Mouse (Mus musculus) hindbrain, embryonic 10.5 days (tissue): ENCODE data around the gene Misp. TPM values are rescaled to one million over a fixed set of nuclear protein-coding genes. Genes with fewer than 3 reads are reported as not detected.
A peak's percentile ranks its signal among the peaks of the same experiment; 100 is the strongest.

Experiments
- DNase-seq: peaks from one replicate; pipeline ENCODE4 v3.0.0-alpha.2; 2017; ENCODE audit warnings: low spot score
- H3K27ac ChIP-seq: fragments of 300-500 bp; sonication (generic); 2 replicates; pipeline ENCODE4 v1.5.1; 2016; ENCODE audit warnings: mild to moderate bottlenecking, moderate library complexity
- H3K27me3 ChIP-seq: fragments of 300-500 bp; sonication (generic); 2 replicates; pipeline ENCODE4 v1.6.1; 2016; ENCODE audit warnings: mild to moderate bottlenecking; ENCODE audit not compliant: poor library complexity, insufficient read depth, severe bottlenecking
- H3K36me3 ChIP-seq: fragments of 300-500 bp; sonication (generic); 2 replicates; pipeline ENCODE4 v1.6.1; 2016; ENCODE audit warnings: mild to moderate bottlenecking, moderate library complexity
- H3K4me1 ChIP-seq: fragments of 300-500 bp; sonication (generic); replicated peaks from 2 replicates; pipeline ENCODE4 v1.6.1; 2016; ENCODE audit warnings: mild to moderate bottlenecking
- H3K4me3 ChIP-seq: fragments of 300-500 bp; sonication (generic); 2 replicates; pipeline ENCODE4 v1.5.1; 2016; ENCODE audit warnings: mild to moderate bottlenecking, moderate library complexity
- H3K9me3 ChIP-seq: fragments of 300-500 bp; sonication (generic); 2 replicates; pipeline ENCODE4 v1.6.1; 2016; ENCODE audit warnings: mild to moderate bottlenecking, moderate library complexity
- WGBS: fragments of 180-500 bp; shearing (Covaris S2); methylation state at CpG from one replicate; pipeline ENCODE4 v1.1.7; 2016; 5-methylcytosine and 5-hydroxymethylcytosine counted together
- polyA plus RNA-seq: library from polyadenylated mRNA; unstranded; fragments of >200 nt; fragmentation: Nextera tagmentation; extraction: Ambion mirVana; gene quantifications from 2 replicates; pipeline ENCODE4 v1.2.1, GENCODE M21; 2016

The Misp gene
- polyA plus RNA-seq, 1 experiment from 2014 or later = 1.0 TPM

DNA sequence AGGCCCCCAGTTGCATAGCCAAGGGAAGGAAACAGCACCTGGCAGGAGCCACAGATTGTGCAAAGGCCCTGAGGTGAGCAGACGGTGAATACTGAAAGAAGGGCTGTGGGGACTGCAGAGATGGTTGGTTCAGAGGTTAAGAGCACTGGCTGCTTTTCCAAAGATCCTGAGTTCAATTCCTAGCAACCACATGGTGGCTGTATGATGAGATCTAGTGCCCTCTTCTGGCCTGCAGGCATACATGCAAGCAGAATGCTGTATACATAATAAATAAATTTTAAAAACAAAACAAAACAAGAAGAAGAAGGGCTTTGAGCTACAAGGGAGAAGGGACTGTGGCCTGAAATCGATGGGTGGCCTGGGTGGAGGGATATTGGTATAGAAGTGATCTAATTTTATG lies 3.7 kb upstream of the Misp start:
- Histone ChIP-seq H3K9me3 (no peaks in the 10 kb centered on the region), H3K27me3 (no peaks in the 10 kb centered on the region), H3K4me1 (peaks cover 24% of the 10 kb centered on the region), H3K36me3 (peaks cover 81% of the 10 kb centered on the region), H3K4me3 (no peak overlapping the region), H3K27ac (no peak overlapping the region)
- no peak for DNase-seq
- 86% methylated on average over 2 of the region's 2 CpGs for WGBS

DNA sequence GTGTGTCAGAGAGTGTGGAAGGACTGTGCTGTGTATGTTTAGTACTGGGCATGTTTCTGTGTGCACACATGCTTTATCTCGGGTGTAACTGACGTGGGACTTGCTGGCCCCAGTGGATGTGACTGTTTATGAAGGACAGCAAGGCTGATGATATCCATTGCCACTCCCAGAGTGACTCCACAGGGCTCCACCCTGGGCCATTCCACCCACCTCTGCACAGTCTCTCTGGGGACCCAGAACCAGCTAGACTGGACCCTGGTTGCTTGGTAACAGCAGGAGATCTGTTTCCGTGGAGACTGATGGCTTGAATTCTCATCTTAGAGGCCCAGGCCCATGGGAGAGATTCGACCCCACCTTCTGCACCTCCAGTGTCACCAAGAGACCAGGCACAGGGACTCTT lies 2.6 kb upstream of the Misp start:
- Histone ChIP-seq H3K27ac (peak overlapping the region; percentile 12; the same call in 1 of the 2 replicates), H3K36me3 (peaks cover 71% of the 10 kb centered on the region), H3K9me3 (no peaks in the 10 kb centered on the region), H3K27me3 (no peaks in the 10 kb centered on the region), H3K4me3 (no peak overlapping the region), H3K4me1 (peaks cover 35% of the 10 kb centered on the region)
- no peak for DNase-seq
- 73% methylated on average over 4 of the region's 4 CpGs for WGBS

DNA sequence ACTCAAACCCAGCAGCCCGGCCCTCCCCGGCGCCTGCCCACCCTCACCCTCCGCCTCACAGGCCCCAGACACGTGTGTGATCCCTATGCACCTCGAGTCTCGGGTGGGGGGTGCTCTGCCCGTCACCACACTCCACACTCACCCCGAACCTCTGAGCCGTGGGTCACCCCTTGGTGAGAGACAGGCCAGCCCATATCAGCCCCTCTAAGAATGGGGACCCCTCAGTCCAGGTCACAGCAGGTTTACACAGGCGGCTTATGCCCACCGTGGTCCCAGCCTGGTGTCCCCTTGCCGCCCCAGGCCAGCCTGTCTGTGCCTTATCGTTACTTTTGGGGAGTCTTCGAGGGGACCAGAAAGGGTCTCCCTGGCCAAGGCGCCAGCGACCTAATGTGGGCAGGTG lies 1.2 kb upstream of the Misp start:
- Histone ChIP-seq H3K4me3 (no peak overlapping the region), H3K36me3 (peaks cover 62% of the 10 kb centered on the region), H3K27ac (no peak overlapping the region), H3K4me1 (peaks cover 41% of the 10 kb centered on the region), H3K27me3 (no peaks in the 10 kb centered on the region), H3K9me3 (no peaks in the 10 kb centered on the region)
- WGBS = 93% methylated on average over 17 of the region's 17 CpGs
- no peak for DNase-seq

DNA sequence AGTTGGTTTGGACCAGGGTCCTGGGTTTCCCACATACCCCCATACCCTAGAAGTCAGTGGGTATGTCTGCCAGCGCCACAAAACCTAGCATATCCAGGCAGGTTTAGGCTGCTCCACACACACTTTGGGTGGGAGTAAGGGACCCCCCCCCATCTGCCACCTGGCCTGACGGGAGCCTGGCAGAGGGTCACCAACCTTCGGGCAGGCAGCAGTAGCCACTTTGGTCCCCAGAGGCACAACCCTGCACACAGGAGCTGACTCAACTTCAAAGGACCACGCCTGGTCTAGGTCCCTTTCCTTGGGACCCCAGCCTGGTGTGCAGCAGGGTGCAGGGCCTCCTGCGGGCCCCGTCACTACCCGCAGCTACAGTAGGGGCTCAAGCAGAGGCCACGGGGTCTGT lies 512 bp upstream of the Misp start:
- WGBS = 81% methylated on average over 8 of the region's 8 CpGs
- H3K9me3 ChIP-seq = no peaks in the 10 kb centered on the region
- H3K27ac ChIP-seq = peak overlapping the region; percentile 29; the same call in 1 of the 2 replicates
- no peak for DNase-seq
- peaks cover 55% of the 10 kb centered on the region for H3K36me3 ChIP-seq
- no peaks in the 10 kb centered on the region for H3K27me3 ChIP-seq
- peaks cover 44% of the 10 kb centered on the region for H3K4me1 ChIP-seq
- H3K4me3 ChIP-seq = no peak overlapping the region

DNA sequence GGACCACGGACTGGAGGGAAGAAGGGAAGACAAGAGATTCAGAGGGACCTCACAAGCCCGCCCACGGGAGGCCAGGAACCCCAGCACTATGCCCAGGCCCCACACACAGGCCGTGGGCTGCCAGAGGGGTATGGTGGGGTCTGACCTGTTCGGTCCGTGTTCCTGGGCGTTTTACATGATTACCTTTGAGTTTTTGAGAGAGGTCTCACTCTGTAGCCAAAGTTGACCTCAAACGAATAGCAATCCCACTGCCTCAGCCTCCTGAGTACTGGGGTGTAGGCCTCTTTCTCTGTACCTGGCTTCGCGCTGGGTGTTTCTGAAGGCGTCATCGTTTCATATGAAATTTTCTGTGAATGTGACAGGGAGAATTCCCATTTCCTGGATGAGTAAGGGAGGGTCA lies 942 bp downstream of the Misp start:
- no peak overlapping the region for H3K4me3 ChIP-seq
- WGBS = 85% methylated on average over 12 of the region's 12 CpGs
- H3K27ac ChIP-seq = peak overlapping the region; percentile 69; the same call in 1 of the 2 replicates

DNA sequence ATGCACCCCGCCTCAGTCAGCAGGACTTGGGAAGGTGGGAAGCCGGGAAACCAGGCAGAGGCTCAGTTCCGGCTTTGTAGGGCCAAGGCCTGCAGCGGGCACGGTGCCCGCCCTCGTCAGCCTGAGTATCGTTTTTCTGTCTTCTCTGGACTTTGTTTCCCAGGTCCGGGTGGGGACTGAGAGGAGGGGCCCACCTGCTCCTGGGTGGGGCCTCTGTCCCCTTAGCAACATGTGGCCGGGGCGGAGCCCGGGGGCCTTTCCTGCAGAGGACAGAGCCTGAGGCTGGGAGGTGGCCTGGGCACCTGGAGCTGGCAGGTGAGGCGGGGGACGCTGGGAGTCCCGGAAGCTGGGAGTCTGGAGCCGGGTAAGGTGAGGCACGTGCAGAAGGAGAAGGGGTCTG lies 1.6 kb downstream of the Misp start:
- peaks cover 44% of the 10 kb centered on the region for H3K4me1 ChIP-seq
- H3K27me3 ChIP-seq = no peaks in the 10 kb centered on the region
- 30% methylated on average over 17 of the region's 17 CpGs for WGBS
- peak overlapping the region; percentile 69 for H3K27ac ChIP-seq
- peak overlapping the region; percentile 13; the same call in 1 of the 2 replicates for H3K4me3 ChIP-seq
- H3K9me3 ChIP-seq = 0 out of 2 replicates have a peak, but pooled peaks cover 5% of the 10 kb centered on the region
- no peak for DNase-seq
- peaks cover 35% of the 10 kb centered on the region for H3K36me3 ChIP-seq

More for the DNA sequence above, 942 bp downstream of the Misp start:
- DNase-seq = no peak
- Histone ChIP-seq H3K36me3 (peaks cover 41% of the 10 kb centered on the region), H3K9me3 (no peaks in the 10 kb centered on the region), H3K4me1 (peaks cover 44% of the 10 kb centered on the region), H3K27me3 (no peaks in the 10 kb centered on the region)

DNA sequence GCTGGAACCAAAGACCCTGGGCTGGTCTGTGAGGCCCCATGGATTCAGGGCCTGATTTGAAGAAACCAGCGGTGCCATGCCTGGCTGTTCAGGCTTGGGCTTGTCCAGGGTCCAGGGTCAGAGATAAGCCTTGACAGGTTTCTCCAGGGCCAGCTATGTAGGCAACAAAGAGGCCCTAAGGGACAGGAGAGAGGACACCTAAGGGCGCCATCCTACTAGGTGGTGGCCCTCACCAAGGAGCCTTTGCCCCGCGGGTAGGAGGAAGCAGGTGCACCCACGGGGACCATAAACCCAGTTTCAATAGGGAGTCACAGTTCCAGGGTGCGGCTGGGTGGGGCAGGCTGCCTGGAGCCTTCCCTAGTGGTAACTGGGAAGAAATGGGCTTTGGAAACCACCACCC lies 2.2 kb downstream of the Misp start:
- Histone ChIP-seq H3K27ac (peak overlapping the region; percentile 69), H3K4me3 (no peak overlapping the region; the same call in 1 of the 2 replicates)
- 77% methylated on average over 6 of the region's 6 CpGs for WGBS

DNA sequence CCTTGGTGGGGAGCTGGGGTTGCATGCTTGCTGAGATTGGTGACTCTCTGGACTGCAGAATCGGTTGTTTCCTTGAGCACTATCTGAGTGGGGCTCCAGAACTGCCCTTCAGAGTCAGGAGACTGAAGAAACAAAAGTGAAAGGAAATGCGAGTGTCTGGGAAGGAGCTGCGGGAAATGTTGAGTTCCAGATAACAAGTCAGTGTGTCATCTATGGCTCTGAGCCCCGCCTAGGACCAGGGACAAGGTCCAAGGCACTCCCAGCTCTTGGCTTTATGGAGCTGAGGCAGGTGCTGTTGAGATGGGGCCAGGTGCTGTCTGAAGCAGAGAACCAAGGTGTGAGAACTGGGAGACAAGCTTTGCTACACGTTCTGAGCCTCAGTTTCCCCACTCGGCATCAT lies 3.6 kb downstream of the Misp start:
- Histone ChIP-seq H3K4me3 (no peak overlapping the region), H3K9me3 (0 out of 2 replicates have a peak, but pooled peaks cover 5% of the 10 kb centered on the region), H3K4me1 (peaks cover 33% of the 10 kb centered on the region), H3K27me3 (no peaks in the 10 kb centered on the region), H3K27ac (peak overlapping the region; percentile 8; the same call in 1 of the 2 replicates), H3K36me3 (peaks cover 16% of the 10 kb centered on the region)
- 76% methylated on average over 6 of the region's 6 CpGs for WGBS
- no peak for DNase-seq

More for the DNA sequence above, 2.2 kb downstream of the Misp start:
- DNase-seq = no peak
- Histone ChIP-seq H3K27me3 (no peaks in the 10 kb centered on the region), H3K36me3 (peaks cover 30% of the 10 kb centered on the region), H3K9me3 (0 out of 2 replicates have a peak, but pooled peaks cover 5% of the 10 kb centered on the region), H3K4me1 (peaks cover 42% of the 10 kb centered on the region)

DNA sequence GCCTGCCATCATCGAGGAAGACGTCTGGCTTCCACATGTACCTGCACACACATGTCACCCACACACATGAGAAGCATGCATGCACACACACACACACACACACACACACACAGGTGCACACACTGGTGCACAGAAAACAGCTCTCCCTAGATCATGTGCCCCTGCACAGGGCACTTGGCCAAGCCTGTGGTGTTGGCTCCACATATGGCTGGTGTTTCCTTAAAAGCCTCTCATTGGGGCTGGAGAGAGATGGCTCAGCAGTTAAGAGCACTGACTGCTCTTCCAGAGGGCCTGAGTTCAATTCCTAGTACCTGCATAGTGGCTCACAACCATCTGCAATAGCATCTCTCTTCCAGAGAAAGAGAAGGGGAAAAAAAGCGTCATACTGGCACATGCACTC lies 10.8 kb downstream of the Misp start:
- Histone ChIP-seq H3K4me3 (no peak overlapping the region), H3K4me1 (peaks cover 8% of the 10 kb centered on the region), H3K27me3 (peaks cover 6% of the 10 kb centered on the region; the same call in 1 of the 2 replicates), H3K27ac (no peak overlapping the region), H3K36me3 (no peaks in the 10 kb centered on the region), H3K9me3 (0 out of 2 replicates have a peak, but pooled peaks cover 5% of the 10 kb centered on the region)
- DNase-seq = no peak
- 93% methylated on average over 3 of the region's 3 CpGs for WGBS

DNA sequence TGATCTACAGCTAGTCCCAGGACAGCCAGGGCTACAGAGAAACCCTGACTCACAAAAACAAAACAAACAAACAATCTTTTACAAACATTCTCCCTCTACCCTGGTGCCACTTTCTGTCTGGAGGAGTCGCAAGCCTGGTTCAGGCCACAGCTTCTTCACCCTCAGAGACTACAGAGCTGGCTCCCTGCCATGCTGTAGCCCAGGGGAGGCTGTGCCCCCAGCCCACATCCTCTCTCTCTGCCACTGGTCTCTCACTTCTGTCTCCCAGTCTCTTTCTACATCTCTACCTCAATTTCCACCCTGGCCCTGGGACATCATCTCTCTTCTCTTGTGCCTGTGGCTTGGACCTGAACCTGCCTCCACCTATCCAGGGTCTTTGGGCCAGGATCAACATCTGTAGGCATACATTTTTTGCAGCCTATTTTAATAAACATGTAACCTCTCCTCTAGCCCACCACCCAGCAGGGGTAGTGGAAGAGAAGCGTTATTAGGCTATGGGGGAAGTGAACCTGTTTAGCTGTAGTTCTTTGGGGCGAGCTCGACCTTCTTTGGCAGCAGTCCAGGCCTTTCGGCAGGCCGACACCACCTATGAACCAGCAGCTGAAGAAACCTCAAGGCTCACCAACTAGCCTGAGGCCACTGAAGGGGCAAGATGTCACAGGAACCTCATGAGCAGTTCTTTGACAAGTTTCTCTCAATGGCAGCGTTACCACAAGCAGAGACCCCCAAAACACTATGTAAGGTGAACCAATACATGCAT lies 11.4 kb downstream of the Misp start:
- Histone ChIP-seq H3K4me3 (no peak overlapping the region), H3K9me3 (0 out of 2 replicates have a peak, but pooled peaks cover 1% of the 10 kb centered on the region), H3K36me3 (no peaks in the 10 kb centered on the region), H3K27me3 (peaks cover 6% of the 10 kb centered on the region; the same call in 1 of the 2 replicates), H3K27ac (no peak overlapping the region), H3K4me1 (peaks cover 8% of the 10 kb centered on the region)
- DNase-seq = no peak
- WGBS = 85% methylated on average over 7 of the region's 7 CpGs

DNA sequence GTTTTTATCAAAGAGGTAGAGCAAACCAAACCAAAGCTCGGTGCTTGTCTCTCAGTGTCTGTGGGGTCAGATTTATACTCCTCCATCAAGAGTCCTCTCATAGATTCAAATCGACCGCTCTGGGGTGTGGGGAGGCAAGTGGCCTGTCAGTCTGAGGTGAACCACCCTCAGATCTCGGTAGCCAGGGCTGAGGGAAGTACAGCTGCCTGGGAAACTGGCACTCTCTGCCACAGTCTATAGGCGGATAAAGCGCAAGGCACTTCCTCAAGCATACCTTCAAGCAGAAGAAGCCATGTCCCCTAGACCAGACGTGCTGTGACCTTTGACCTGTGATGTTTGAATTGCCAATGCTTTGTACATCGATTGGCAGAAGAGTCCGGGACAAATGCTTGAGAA lies 12.0 kb downstream of the Misp start:
- 71% methylated on average over 9 of the region's 9 CpGs for WGBS
- no peaks in the 10 kb centered on the region for H3K9me3 ChIP-seq

DNA sequence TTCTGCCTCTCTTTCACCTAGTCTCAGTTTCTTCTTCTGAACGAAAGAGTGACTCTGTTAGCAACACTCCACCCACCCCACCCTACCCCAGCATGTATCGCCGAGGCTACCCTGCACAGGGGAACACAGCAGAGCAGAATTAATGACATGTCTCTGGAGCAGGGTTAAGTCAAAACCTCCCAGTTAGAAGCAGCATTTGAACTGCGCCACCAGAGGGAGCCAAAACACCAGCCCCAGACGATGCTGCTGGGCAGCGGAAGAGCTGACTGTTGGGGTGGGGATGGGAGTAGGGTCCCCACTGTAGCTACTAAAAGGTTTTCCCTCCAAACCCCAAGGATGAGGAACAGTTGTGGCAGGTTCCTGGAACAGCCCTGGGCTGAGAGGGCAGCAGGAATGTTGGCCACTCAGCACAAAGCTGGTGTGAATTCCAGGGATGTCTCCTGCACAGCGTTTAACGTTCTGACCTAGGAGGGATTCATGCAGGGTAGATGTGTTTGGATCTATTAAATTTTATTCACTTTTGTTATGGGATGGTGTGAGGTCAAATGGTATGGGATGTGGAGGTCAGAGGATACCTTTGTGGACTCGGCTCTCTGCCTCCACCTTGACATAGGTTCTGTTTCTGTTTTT lies 14.1 kb downstream of the Misp start:
- WGBS = 25% methylated on average over 9 of the region's 9 CpGs
- Histone ChIP-seq H3K9me3 (no peaks in the 10 kb centered on the region), H3K27me3 (peaks cover 6% of the 10 kb centered on the region; the same call in 1 of the 2 replicates), H3K36me3 (no peaks in the 10 kb centered on the region), H3K27ac (no peak overlapping the region), H3K4me1 (peaks cover 7% of the 10 kb centered on the region), H3K4me3 (no peak overlapping the region)
- DNase-seq = peak; percentile 82

More for the DNA sequence above, 12.0 kb downstream of the Misp start:
- DNase-seq = no peak
- H3K36me3 ChIP-seq = no peaks in the 10 kb centered on the region
- no peak overlapping the region for H3K27ac ChIP-seq
- peaks cover 6% of the 10 kb centered on the region; the same call in 1 of the 2 replicates for H3K27me3 ChIP-seq
- no peak overlapping the region for H3K4me3 ChIP-seq
- peaks cover 8% of the 10 kb centered on the region for H3K4me1 ChIP-seq

DNA sequence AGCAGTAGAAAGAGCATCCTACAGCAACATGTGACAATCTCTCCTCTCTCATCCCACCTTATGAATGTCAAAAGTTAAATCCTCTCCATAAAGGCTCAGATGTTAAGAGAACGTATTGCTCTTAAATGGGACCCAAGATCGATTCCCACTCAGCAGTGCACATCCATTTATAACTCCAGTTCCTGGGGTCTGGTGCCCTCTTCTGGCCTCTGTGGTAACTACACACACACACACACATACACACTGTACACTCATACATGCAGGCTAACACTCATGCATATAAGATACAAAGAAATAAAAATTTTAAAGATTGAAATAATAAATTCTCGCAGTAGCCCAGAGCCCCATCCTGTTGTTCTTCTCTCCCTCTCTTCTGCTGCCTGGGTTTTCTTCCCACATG lies 16.1 kb downstream of the Misp start:
- Histone ChIP-seq H3K9me3 (no peaks in the 10 kb centered on the region), H3K27me3 (no peaks in the 10 kb centered on the region), H3K27ac (no peak overlapping the region), H3K4me1 (peaks cover 21% of the 10 kb centered on the region), H3K4me3 (no peak overlapping the region), H3K36me3 (no peaks in the 10 kb centered on the region)
- DNase-seq = no peak
- 92% methylated on average over 3 of the region's 3 CpGs for WGBS
